ENCODE assay signal across 22 mouse cellular contexts in the genomic region with DNA sequence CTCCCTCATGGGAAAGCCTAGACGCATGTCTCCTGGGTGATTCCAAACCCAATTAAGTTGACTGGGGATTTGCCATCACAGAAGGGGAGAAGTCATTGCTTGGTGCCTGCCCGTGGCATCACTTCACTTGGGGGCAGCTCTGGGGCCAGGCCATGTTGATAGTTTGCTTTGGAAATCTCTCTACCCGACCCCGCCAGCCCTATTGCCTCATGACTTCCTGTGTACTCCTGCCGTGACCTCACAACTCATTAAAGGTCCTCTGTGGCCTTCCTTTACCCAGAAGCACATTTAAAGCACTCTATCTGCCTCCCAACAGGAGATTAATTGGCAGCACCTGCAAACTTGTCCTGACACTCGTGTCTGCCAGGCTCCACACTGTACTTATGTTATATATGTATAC.
DNase-seq lines count a peak whose midpoint lies in the region; ATAC-seq lines count a peak whose summit lies in the region.
"Had no signal": no experiment of that assay in that cellular context is flagged by ENCODE, and none has a peak within 500 bp of the region (broad histone marks: within the 10 kb centered on the region; RNA-seq: fewer than 3 reads in every experiment).

No protein-coding gene starts in this region.

- ATAC-seq in forebrain, embryonic 15.5 days (replicated peaks): no peak
- ATAC-seq: activated CD4-positive, CD25-positive, alpha-beta regulatory T cell, adult 4 months; hindbrain, embryonic 16.5 days; intestine, embryonic 16.5 days had no signal

- H3K4me2 ChIP-seq in forebrain, embryonic 15.5 days (replicated peaks): no peak overlapping the region
- H3K4me2 ChIP-seq: forebrain, embryonic 12.5 days; midbrain, embryonic 12.5 days; neural tube, embryonic 12.5 days had no signal

- H3K27ac ChIP-seq in forebrain, embryonic 15.5 days (replicated peaks): no peak overlapping the region
- H3K27ac ChIP-seq: forebrain, embryonic 12.5 days; kidney, postnatal 0 days; macrophage; midbrain, embryonic 12.5 days; neural tube, embryonic 12.5 days had no signal

- no peaks in the 10 kb centered on the region for H3K9me3 ChIP-seq in forebrain, embryonic 15.5 days
- H3K9me3 ChIP-seq: forebrain, embryonic 12.5 days; G1E; midbrain, embryonic 12.5 days; neural tube, embryonic 12.5 days had no signal

- H3K9ac ChIP-seq in forebrain, embryonic 15.5 days (replicated peaks): no peak overlapping the region
- H3K9ac ChIP-seq: forebrain, embryonic 12.5 days; midbrain, embryonic 12.5 days; neural tube, embryonic 12.5 days had no signal

- DNase-seq in embryo, embryonic 10 days (ENCODE audit: low spot score): peak; percentile 28
- DNase-seq in embryo, embryonic 9.5 days (ENCODE audit: extremely low spot score): no peak
- DNase-seq in 416B (ENCODE audit: low read depth): peak; percentile 31
- DNase-seq in lung, adult 18-20 months: peak; percentile 40 to 52
- DNase-seq in lung, postnatal 36 days: peak; percentile 63
- DNase-seq in right cerebral cortex, postnatal 10 days (ENCODE audit: low spot score in 2 of 2): no peak
- DNase-seq: adrenal gland, postnatal 25 days; cerebellum, adult 11 months; cerebellum, postnatal 14 days; heart, adult 11 months; heart, postnatal 4 days; layer of hippocampus, postnatal 36 days had no signal

- H3K4me1 ChIP-seq in forebrain, embryonic 15.5 days: no peaks in the 10 kb centered on the region
- H3K4me1 ChIP-seq: forebrain, embryonic 12.5 days; midbrain, embryonic 12.5 days; neural tube, embryonic 12.5 days had no signal

- no peak overlapping the region for H3K4me3 ChIP-seq in forebrain, embryonic 15.5 days
- H3K4me3 ChIP-seq: forebrain, embryonic 12.5 days; midbrain, embryonic 12.5 days; neural tube, embryonic 12.5 days had no signal

- no peaks in the 10 kb centered on the region for H3K36me3 ChIP-seq in forebrain, embryonic 15.5 days
- H3K36me3 ChIP-seq: forebrain, embryonic 12.5 days; G1E; midbrain, embryonic 12.5 days; neural tube, embryonic 12.5 days had no signal

- no peaks in the 10 kb centered on the region for H3K27me3 ChIP-seq in forebrain, embryonic 15.5 days
- H3K27me3 ChIP-seq: forebrain, embryonic 12.5 days; midbrain, embryonic 12.5 days; neural tube, embryonic 12.5 days had no signal

- 69% methylated on average over 6 of the region's 6 CpGs for WGBS in forebrain, embryonic 15.5 days

Comparison
In these comparisons a context has a peak if more than half of its experiments do, and no peak if none do; other contexts are left out.
1. DNase-seq: peak in embryo, embryonic 10 days (single experiment), 416B (single experiment), lung, adult 18-20 months (2 of 2) and lung, postnatal 36 days (single experiment); none in embryo, embryonic 9.5 days (single experiment) and right cerebral cortex, postnatal 10 days (0 of 2).